Mouse (Mus musculus) neural tube, embryonic 11.5 days (tissue): ENCODE measurements around the gene H2-Q10. TPM values are rescaled to one million over a fixed set of nuclear protein-coding genes. Genes with fewer than 3 reads are reported as not detected.
"Not testable (repeated sequence)": the region's sequence is repeated elsewhere in the genome, so short reads cannot be mapped to it uniquely, and the experiment has no call there.

Experiments used
- ATAC-seq: fragments of 200-750 bp; cut with Nextera tagmentation; 2 replicates; pipeline ENCODE4 v1.8.0; 2017; ENCODE audit warnings: moderate number of reproducible peaks, mild to moderate bottlenecking, moderate TSS enrichment, moderate library complexity; ENCODE audit not compliant: insufficient read depth, low FRiP score, low TSS enrichment
- DNase-seq: peaks from one replicate; pipeline ENCODE4 v3.0.0-alpha.2; 2015; ENCODE audit warnings: low spot score
- H3K27ac ChIP-seq: fragments of 300-500 bp; sonication (generic); 2 replicates; pipeline ENCODE4 v1.5.1; 2014; ENCODE audit warnings: low read depth, mild to moderate bottlenecking, low read length
- H3K27me3 ChIP-seq: fragments of 300-500 bp; sonication (generic); 2 replicates; pipeline ENCODE4 v1.6.1; 2014; ENCODE audit warnings: mild to moderate bottlenecking, low read length, mixed read lengths; ENCODE audit not compliant: control insufficient read depth, insufficient read depth
- H3K36me3 ChIP-seq: fragments of 300-500 bp; sonication (generic); 2 replicates; pipeline ENCODE4 v1.6.1; 2014; ENCODE audit warnings: mild to moderate bottlenecking, low read length, moderate library complexity, mixed read lengths; ENCODE audit not compliant: control insufficient read depth, insufficient read depth
- H3K4me1 ChIP-seq: fragments of 300-500 bp; sonication (generic); 2 replicates; pipeline ENCODE4 v1.6.1; 2014; ENCODE audit warnings: low read length, mixed read lengths; ENCODE audit not compliant: control insufficient read depth, insufficient read depth
- H3K4me2 ChIP-seq: fragments of 300-500 bp; sonication (generic); 2 replicates; pipeline ENCODE4 v1.6.1; 2014; ENCODE audit warnings: low read depth, mild to moderate bottlenecking, moderate library complexity
- H3K4me3 ChIP-seq: fragments of 300-500 bp; sonication (generic); 2 replicates; pipeline ENCODE4 v1.5.1; 2014; ENCODE audit warnings: low read depth, low read length
- H3K9ac ChIP-seq: fragments of 300-500 bp; sonication (generic); 2 replicates; pipeline ENCODE4 v1.6.1; 2014; ENCODE audit warnings: mild to moderate bottlenecking, low read length
- H3K9me3 ChIP-seq: fragments of 300-500 bp; sonication (generic); 2 replicates; pipeline ENCODE4 v1.6.1; 2016; ENCODE audit warnings: low read length; ENCODE audit not compliant: control insufficient read depth
- WGBS: fragments of 180-500 bp; shearing (Covaris S2); extraction: QIAGEN DNeasy Blood & Tissue Kit; methylation state at CpG from one replicate; pipeline ENCODE4 v1.1.7; 2014; 5-methylcytosine and 5-hydroxymethylcytosine counted together
- polyA plus RNA-seq: library from polyadenylated mRNA; unstranded; fragments of >200 nt; fragmentation: Nextera tagmentation; extraction: Ambion mirVana; gene quantifications from 2 replicates; pipeline ENCODE4 v1.2.1, GENCODE M21; 2014

Gene H2-Q10
- polyA plus RNA-seq, 1 experiment from 2014 or later = 0.81 TPM

DNA sequence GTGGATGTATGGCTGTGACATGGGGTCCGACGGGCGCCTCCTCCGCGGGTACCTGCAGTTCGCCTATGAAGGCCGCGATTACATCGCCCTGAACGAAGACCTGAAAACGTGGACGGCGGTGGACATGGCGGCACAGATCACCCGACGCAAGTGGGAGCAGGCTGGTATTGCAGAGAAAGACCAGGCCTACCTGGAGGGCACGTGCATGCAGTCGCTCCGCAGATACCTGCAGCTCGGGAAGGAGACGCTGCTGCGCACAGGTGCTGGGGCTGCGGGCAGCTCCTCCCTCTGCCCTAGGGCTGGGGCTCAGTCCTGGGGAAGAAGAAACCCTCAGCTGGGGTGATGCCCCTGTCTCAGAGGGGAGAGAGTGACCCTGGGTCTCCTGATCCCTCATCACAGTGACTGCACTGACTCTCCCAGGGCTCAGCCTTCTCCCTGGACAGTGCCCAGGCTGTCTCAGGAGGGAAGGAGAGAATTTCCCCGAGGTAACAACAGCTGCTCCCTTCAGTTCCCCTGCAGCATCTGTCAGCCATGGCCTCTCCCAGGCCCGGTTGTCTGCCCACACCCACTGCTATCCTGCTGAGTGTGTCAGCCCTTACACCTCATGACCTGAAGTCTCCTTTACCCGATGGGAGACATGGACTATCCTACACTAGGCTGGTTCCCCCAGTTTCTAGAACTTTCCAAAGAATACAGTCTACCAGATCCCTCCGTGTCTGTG is 29.8 kb upstream of the H2-Q10 start:
- H3K9me3 ChIP-seq, H3K4me2 ChIP-seq, H3K9ac ChIP-seq, H3K4me1 ChIP-seq, H3K4me3 ChIP-seq, H3K36me3 ChIP-seq, ATAC-seq, H3K27ac ChIP-seq, H3K27me3 ChIP-seq: not testable (repeated sequence)
- peak; percentile 14 for DNase-seq
- 47% methylated on average over 26 of the region's 27 CpGs for WGBS

DNA sequence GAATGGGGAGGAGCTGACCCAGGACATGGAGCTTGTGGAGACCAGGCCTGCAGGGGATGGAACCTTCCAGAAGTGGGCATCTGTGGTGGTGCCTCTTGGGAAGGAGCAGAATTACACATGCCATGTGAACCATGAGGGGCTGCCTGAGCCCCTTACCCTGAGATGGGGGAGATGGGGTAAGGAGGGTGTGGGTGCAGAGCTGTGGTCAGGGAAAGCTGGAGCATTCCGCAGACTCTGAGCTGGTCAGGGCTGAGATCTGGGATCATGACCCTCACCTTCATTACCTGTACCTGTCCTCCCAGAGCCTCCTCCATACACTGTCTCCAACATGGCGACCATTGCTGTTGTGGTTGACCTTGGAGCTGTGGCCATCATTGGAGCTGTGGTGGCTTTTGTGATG is 27.5 kb upstream of the H2-Q10 start:
- not testable (repeated sequence) for ATAC-seq, H3K9ac ChIP-seq, H3K4me1 ChIP-seq, H3K27ac ChIP-seq, DNase-seq, H3K36me3 ChIP-seq, H3K9me3 ChIP-seq, H3K4me3 ChIP-seq, H3K27me3 ChIP-seq, H3K4me2 ChIP-seq
- WGBS = 93% methylated on average over 2 of the region's 2 CpGs

DNA sequence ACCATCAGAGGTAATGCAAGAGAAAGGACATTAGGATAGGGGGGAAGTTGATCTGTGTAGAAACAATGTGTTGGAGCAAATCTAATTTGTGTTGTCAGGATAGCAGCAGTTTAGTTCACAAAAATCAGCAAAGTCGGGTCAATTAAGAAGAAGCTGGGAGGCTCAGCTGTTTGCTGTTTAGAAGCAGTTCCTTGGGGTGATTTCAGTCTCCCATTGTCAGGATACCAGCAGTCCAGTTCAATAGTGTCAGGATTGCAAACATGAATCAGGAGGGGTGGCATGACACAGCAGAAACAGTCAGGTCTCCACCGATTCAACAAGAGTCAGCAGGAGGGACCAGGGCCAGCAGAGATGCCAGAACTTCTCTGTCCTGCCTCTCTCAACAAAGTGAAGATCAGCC is 25.4 kb upstream of the H2-Q10 start:
- 94% methylated on average over 2 of the region's 2 CpGs for WGBS
- H3K9ac ChIP-seq, H3K27me3 ChIP-seq, H3K4me3 ChIP-seq, H3K4me1 ChIP-seq, H3K27ac ChIP-seq, H3K36me3 ChIP-seq, DNase-seq, H3K9me3 ChIP-seq, H3K4me2 ChIP-seq, ATAC-seq: not testable (repeated sequence)

DNA sequence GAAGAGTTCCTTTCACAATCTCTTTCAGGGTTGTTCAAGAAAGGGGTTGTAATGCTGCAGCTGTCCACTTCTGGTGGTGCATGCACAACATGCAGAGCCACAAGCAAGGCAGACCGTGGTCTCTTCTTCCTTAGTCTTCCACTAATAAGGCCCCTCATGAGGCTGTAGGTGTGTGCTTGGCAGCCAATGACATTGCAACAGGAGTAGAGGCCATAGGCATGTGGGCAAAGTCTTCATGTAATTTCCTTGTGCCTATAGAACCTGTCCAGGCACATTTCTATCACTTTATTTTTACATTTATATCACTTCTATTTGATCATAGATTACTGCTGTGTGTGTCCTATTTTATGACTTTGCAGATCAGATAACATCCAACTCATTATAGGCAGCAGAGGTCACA is 11.6 kb upstream of the H2-Q10 start:
- H3K27me3 ChIP-seq, H3K36me3 ChIP-seq, H3K4me2 ChIP-seq, H3K4me3 ChIP-seq, H3K9ac ChIP-seq, H3K9me3 ChIP-seq, DNase-seq, H3K4me1 ChIP-seq, H3K27ac ChIP-seq, ATAC-seq: not testable (repeated sequence)
- no CpG with 5 or more reads among the region's 1 CpGs for WGBS

DNA sequence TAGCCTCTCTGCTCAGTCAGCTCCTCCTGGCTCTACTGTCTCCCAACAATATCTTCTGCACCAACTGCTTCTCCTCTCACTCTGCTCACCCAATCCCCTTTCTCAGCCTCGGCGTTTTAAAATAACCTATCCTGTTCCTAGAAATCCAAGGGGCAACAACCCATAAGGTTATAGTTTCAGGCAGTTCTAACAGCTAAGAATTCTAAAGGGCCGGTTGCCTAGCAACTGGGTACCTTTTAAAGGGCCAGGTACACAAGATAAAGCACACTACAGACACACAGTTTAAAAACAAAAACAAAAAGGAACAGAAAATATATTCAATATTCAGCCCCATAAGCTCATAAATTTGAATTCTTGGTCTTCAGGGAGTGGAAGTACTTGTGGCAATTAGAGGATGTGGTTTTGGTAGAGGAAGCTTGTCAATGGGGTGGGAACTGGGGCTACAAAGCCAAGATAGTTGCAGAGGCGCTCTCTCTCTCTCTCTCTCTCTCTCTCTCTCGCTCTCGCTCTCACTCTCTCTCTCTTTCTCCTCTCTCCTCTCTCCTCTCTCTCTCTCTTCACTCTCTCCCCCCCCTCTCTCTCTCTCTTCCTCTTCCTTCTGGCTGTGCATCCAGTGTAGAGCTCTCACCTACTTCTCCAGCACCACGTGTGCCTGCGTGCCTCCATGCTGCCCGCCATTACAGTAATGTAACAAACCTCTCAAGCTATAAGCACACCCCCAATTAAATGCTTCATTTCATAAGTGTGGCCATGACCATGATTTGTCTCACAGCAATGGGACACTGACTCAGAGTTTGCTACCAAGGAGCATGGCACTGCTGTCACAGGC is 9.2 kb upstream of the H2-Q10 start:
- not testable (repeated sequence) for H3K27me3 ChIP-seq, H3K27ac ChIP-seq, H3K36me3 ChIP-seq, H3K9me3 ChIP-seq, H3K9ac ChIP-seq, H3K4me2 ChIP-seq, H3K4me1 ChIP-seq, H3K4me3 ChIP-seq, DNase-seq, ATAC-seq
- 61% methylated on average over 3 of the region's 9 CpGs for WGBS

DNA sequence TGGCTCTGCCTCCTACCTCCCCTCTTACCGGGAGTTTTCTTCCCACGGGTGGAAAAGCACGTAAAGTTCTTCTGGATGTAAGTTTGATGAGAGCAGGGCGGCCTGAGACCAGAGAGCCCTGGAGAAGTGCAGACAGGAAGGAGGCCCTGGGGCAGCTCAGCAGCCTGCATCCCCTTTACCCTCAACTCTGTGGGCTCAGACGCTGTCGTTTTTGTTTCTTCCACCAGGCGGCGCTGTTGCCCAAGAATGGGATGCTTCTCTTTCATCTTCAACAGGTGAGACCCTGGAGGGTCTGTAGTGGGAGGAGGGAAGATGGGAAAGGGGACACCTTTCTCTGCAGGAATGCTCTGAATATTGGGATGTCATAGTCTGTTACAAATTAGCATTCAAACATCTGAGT is 4.2 kb upstream of the H2-Q10 start:
- peak; percentile 75 for DNase-seq
- ATAC-seq, H3K9me3 ChIP-seq, H3K27ac ChIP-seq, H3K4me2 ChIP-seq, H3K4me1 ChIP-seq, H3K36me3 ChIP-seq, H3K4me3 ChIP-seq, H3K9ac ChIP-seq: not testable (repeated sequence)
- 7% methylated on average over 8 of the region's 8 CpGs for WGBS
- peaks cover 17% of the 10 kb centered on the region for H3K27me3 ChIP-seq

DNA sequence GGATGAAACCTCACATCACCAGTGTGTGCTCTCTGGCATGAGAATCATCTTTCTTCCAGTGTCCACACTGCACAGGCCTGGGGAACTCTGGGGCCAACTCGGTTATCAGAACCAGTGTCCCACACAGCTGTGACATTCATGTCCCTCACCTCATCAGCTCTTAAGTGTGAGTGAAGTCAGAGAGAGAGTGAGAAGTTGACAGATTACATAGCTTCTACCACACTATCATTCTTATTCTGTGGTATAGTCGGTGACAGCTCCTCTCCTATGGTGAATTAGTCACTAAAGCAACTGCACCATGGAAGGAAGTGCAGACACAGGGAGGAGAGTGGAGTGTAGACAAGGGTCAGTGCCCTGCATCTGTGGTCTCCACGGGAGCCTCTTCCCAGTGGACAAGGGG is 953 bp upstream of the H2-Q10 start:
- not testable (repeated sequence) for H3K27ac ChIP-seq, ATAC-seq, H3K9me3 ChIP-seq, H3K4me2 ChIP-seq, H3K4me1 ChIP-seq, H3K36me3 ChIP-seq, H3K9ac ChIP-seq, H3K4me3 ChIP-seq, DNase-seq
- 69% methylated on average over 3 of the region's 3 CpGs for WGBS
- peaks cover 19% of the 10 kb centered on the region for H3K27me3 ChIP-seq

DNA sequence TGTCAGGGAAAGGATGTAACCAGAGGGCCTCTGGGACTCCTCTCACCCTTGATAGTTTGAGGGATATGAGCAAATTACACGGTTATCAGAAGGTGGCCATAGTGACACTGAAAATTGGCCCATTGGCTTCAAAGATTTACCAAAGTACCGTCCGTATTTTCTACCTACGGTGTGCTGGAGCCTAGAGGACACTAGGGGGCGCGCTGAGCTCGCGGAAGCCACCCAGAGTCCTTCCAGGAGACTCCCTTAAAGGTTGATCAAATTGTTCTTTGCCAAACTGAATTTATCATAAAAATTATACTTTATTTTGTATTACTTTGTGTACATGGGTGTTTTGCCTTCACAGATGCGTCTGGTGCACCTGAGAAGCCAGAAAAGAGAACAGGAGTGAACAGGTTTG is 14.2 kb downstream of the H2-Q10 start:
- peak; percentile 70 for DNase-seq
- Histone ChIP-seq H3K4me2 (no peak overlapping the region), H3K9ac (no peak overlapping the region), H3K4me1 (no peaks in the 10 kb centered on the region), H3K27ac (no peak overlapping the region), H3K27me3 (no peaks in the 10 kb centered on the region), H3K4me3 (no peak overlapping the region), H3K36me3 (no peaks in the 10 kb centered on the region), H3K9me3 (no peaks in the 10 kb centered on the region)
- WGBS = 2% methylated on average over 9 of the region's 9 CpGs
- ATAC-seq = no peak

DNA sequence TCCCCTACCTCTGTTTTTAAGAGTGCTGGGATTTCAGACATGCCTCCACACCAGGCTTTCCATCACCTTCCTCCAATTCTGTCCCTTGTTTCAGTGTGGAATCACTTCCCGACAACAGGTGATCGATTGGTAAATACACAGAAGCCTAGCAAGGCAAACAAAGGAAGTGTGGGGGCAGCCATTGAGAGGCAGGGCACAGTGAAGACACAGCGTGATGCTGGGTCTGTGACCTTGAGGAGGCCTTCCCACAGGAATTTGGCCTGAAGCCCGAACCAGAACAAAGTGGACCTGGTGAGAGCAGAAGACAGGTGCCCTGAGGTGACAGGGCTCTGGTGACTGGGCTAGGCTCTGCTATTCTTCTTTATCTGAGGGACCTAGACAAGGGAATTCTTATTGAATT is 15.8 kb downstream of the H2-Q10 start:
- H3K4me1 ChIP-seq = no peaks in the 10 kb centered on the region
- no peak overlapping the region for H3K9ac ChIP-seq
- no peak overlapping the region for H3K4me3 ChIP-seq
- H3K9me3 ChIP-seq = no peaks in the 10 kb centered on the region
- 33% methylated on average over 4 of the region's 4 CpGs for WGBS
- no peak overlapping the region for H3K27ac ChIP-seq
- ATAC-seq (no peak), DNase-seq (no peak)
- H3K36me3 ChIP-seq = no peaks in the 10 kb centered on the region
- no peaks in the 10 kb centered on the region for H3K27me3 ChIP-seq
- no peak overlapping the region for H3K4me2 ChIP-seq
